Mouse (Mus musculus): Measurements from ENCODE around the gene Gm44511.
"Not testable (repeated sequence)": the region's sequence is repeated elsewhere in the genome, so short reads cannot be mapped to it uniquely, and the experiment has no call there.

Gm44511 gene

DNA sequence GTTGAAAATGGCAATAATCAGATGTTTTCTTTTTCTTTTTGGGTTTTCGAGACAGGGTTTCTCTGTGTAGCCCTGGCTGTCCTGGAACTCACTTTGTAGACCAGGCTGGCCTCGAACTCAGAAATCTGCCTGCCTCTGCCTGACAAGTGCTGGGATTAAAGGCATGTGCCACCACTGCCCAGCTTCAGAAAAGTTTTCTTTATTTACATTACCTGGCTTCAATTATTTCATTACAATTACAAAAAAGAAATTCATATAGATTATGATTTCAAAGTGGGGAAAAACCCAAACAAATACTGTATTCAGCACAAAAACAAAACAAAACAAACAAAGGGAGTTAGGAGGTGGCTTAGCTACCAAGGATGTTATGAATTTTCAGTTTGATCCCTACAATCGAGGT is 14.6 kb upstream of the Gm44511 start:
- DNase-seq (ENCODE audit: low spot score): not testable (repeated sequence)

DNA sequence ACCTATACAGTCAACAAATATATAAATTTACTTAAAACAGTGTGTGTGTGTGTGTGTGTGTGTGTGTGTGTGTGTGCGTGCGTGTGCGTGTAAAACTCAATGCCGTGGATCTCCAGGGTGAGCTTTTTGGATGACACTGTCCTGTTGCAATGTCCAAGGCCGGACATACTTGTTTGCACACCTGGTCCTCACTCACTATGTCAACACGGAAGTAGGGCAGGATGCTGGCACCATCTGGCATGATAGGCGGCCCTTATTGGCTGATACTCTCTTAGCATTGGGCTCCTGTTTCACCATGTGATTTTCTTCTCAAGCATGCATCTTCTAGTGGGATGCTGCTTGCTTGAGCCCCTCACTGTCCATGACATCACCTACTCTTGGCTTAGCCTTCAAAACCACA is 13.8 kb upstream of the Gm44511 start:
- DNase-seq (ENCODE audit: low spot score): no peak

DNA sequence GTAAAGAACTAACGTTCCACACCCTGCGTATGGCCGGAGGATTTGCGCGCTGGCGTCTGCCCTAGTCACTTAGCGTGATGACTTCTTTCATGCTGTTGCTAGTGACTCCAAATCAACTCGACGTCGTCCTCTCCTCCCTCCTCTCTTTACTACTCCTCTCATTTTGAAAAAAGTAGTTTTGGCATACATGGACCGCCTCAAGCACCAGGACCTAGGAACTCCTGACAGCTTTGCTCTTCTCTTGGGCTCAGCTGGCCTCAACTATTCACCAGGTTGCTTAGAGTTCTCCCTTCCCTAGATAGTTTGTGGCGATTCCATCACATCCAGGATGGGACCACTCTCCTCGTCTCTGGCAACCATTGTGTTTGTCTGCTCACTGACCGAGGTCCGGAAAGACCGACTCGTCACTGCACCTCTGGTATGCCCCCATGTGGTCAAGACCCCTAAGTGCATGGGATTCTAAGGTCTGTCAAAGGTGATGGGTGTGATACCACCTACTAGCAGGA is 13.2 kb upstream of the Gm44511 start:
- DNase-seq (ENCODE audit: low spot score): peak; percentile 62

DNA sequence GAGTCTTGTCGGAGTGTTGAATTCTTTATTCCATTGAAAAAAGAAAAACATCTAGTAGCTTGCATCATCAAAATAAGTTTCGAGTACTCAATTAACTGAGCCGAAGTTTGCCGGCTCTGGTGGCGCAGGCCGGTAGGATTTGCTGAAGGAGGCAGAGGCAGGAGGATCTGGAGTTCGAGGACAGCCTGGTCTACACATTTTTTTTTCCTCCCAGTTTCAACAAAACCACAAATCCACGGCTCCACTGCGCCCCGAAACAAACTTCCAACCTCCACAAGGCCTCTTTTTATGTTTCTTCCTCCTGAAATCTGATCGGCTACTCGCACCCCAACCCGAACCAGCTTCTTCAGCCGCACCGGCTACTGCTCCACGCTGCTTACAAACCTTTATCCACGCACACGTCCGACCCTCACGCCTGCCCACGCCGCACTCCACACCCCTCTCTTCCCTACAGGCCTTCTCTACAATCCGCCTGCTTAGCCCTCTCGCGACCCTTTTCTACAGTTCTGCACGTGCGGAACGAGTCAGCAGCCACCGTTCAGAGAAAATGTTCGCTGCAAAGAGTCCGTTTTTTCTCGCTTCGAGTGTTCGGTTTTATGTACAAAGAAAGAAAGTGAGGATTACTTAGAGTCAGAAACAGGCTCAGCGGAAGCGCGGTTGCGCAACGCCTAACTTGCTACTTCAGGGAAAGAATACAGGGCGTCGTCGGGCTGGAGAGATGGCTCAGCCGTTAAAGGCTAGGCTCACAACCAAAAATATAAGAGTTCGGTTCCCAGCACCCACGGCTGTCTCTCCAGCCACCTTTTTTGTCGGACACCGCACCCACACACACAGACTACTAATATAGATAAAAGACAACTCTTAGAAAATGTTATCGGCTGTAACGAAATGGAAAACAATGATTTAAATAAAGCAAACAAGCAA is 12.5 kb upstream of the Gm44511 start:
- peak; percentile 88 for DNase-seq (ENCODE audit: low spot score)

DNA sequence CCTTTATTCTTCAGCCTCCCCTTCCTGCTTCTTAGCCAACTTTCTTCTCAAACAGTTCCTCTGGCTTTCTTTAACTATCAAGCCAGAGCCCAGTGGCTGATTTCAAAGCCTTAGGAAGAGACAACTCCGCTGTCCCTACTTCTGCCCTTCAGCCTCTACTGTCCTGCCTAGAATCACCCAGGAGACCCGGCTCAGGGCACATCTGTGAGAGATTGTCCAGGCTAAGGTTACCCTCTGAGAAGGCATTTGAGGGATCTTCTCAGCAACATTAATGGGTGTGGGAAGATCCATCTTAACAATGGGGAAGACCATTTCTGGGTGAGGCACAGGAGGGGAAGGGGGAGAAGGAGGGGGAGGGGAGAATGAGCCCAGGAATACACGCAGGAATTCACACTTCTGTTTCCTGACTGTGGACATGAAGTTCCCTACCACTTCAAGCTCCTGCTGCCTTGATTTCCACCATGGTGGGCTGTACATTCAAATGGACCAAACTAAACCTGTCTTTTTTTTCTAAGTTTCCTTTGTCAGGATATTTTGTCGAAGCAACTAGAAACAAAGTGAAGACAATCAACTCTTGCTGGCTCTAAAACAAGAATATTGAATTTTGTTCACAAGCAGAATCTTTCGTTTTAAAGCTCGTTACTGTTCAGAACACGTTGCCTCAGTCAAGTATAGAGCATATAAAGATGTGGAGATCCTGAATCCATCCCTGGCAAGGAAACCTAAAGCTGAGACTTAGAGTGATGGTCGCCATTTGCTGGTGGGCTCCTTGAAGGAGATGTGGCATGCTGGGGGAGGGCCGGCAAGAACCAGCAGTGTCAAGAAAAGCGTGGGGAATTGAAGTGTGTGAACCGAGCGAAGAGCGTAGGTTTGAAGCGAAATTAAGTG is 11.6 kb upstream of the Gm44511 start:
- no peak for DNase-seq (ENCODE audit: low spot score)

DNA sequence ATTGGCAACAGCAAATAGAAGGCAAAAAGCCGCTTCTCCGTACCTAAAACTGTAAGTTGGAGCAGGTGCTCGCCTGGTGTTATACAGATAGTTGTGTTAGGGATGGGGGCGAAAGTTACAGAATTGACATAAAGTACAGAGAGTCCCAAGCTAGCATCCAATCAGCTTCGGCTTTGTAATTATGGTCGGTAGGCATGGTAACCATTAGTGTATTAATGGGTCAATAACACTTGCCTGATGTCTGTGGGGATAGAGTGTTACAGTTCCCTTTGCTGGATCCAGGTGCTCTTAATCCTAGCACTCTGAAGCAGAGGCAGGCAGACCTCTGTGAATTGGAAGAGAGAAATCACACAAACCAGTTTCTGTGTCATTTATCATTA is 10.8 kb upstream of the Gm44511 start:
- DNase-seq (ENCODE audit: low spot score): no peak

DNA sequence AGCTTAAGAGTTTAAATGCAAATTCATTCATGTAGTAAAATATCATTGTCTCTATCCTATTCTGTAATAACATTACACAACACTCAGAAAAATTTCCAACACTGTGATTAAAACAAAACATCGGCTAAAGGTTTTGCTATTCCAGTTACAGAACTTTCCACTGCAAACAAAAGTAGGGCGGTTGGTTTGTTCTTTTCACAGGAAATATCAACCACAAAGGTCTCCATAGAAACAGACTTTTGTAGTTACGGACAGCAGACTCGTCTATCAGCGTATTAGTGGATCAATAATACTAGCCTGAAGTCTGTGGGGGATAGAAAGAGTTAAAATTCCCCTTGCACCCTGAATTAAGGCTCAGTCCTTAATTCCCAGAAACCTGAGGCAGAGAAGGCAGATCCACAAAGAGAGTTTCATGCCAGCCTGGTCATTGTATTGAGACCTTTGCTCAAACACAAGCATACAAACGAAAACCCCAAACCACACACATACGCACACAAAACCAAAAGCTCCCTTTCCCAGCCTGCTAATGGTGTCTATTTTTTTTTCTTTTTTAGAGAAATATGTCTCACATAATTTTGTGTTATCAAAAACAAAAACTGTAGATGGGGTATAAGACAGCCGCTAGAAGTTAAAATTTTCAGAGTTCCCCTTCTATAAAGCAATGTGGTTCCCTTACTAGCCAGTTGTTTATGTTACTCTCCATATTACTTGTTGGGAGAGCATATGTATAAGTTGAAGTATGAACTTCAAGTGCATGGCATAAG is 10.3 kb upstream of the Gm44511 start:
- no peak for DNase-seq (ENCODE audit: low spot score)

DNA sequence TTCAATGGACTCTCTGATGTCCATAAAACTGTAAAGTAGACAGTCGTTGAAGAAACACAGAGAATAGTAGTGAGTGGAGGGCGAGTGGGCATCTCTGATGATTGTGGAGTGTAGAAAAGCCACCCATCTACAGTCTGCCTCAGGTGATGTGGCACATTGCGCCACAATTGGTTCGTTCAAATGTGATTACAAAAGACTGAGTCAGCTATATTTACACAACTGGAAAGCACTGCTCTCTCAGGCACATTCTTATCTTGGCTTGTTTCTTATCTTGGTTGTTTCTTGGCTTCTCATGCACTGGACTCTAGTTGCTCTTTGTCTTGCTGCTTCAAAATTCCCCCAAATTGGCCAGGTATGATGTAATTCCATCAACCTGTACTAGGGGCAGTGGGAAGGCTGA is 9.5 kb upstream of the Gm44511 start:
- no peak for DNase-seq (ENCODE audit: low spot score)

DNA sequence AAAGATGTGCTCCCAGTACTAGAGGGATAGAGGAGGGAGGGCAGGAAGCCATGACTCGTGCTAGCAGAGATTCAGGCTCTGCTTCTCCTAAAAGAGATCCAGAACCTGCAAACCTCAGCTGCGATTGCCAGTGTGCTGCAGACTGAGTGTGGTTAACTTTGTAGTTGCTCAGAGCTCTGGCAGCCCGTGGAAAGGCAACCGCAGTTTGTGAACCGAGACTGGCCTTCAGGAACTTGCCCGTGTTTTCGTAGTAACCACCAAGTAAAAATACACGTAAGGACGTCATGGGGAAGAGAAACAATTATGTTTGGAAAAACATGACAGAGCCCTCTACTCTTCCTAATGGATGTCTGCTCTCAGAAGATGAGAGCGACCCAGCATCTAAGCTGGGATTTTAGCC is 6.9 kb upstream of the Gm44511 start:
- DNase-seq (ENCODE audit: low spot score): no peak

DNA sequence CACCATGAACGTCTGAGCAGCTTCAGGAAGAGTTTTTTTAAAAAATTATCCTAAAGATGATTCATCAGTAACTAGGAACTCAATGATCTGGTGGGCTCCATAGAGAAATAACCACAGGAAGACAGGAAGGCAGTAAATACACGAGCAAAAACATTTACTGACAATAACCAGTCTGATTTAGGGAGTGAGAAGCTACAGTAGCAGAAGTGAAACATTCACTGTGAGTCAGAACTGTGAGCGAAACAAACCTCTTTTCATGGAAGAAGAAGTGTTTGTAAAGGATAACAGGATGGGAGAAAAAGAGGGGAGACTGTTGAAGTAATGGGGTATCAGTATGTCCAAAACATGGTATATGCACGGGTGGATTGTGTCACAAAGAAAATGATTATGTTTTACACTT is 3.7 kb upstream of the Gm44511 start:
- no peak for DNase-seq (ENCODE audit: low spot score)

DNA sequence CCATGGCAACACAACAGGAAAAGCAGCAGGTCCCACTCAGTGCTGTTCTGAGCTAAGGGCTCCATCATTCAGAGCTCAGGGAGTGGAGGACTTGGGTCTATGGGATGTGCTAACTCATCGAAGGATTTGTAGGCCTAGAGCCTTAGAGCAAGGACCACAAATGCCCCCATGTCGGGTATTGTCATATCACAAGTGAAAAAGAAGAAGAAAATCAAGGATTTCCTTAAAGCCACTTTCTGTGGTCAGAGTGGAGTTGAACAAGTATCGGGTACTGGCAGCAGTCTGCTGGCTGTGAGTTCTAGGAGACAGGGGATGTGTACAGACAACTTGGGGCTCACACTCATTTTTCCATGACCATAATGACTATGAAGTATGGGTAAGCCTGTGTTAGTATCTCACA is 666 bp upstream of the Gm44511 start:
- no peak for DNase-seq (ENCODE audit: low spot score)

DNA sequence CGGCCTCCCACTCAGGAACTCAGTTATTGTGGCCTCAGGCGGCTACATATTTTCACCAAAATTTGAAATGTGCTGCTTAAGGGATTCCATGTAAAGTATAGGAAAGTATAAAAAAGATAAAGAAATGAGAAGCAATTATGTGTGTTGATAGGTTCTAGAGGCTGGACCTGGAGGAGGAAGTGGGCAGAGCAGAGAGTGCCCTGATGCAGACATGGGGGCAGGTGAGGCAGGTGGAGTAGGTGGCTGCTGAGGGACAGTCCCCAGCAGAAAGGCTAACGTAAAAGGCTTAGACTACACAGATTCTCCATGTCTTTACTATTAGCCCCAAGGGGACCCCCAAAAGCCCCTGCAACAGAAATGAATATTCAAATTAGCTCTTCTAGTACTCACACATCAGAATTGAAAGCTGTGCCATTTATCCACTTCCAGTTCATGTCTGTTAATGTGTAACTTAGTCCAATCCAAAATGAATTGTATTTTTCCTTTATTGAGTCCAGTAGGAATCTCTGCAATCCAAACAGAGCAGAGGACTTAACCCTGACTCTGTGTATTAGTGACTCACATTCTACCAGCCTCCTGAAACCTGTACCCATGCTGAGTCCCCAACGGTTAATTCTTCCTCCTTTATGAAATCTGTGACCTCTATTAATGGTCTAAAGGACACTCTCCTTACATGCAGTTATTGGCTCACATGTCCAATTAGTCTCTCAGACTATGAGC is 7.9 kb downstream of the Gm44511 start:
- no peak for DNase-seq (ENCODE audit: low spot score)

DNA sequence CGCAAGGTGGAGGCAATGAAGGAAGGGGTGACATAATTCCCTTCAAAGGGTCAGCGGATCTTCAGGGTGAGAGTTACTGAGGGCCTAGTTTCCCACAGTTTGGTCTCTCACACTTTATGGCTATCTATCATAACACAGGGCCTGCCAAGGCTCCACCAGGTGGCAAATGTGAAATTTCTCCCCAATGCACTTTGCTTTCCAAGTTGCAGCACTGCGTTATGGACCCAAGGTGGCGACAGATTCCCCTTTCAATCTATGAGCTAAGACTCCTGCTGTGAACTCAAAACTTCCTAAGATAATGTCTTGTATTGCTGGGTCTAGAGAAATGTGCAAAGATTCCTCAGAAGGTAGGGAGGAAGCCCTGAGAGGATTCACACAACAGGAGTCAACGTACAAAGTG is 17.6 kb downstream of the Gm44511 start:
- DNase-seq (ENCODE audit: low spot score): no peak

DNA sequence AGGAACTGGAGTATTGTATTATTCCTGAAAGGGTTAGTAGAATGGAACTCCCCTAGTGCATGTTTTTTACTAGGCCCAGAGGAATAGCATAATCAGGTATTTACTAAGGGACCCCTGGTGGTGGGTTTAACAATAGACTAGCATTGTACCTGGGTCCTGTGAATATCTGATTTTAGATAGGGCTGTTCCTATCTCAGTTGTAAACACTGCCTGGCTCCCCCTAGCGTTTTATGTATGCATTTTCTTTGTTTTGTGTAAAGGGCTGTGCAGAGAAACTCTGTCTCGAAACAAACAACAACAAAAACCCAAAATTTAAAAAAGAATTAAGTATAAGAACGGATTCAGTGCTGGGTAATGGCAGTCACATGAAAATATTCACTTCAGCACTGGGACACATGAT is 19.1 kb downstream of the Gm44511 start:
- DNase-seq (ENCODE audit: low spot score): no peak

DNA sequence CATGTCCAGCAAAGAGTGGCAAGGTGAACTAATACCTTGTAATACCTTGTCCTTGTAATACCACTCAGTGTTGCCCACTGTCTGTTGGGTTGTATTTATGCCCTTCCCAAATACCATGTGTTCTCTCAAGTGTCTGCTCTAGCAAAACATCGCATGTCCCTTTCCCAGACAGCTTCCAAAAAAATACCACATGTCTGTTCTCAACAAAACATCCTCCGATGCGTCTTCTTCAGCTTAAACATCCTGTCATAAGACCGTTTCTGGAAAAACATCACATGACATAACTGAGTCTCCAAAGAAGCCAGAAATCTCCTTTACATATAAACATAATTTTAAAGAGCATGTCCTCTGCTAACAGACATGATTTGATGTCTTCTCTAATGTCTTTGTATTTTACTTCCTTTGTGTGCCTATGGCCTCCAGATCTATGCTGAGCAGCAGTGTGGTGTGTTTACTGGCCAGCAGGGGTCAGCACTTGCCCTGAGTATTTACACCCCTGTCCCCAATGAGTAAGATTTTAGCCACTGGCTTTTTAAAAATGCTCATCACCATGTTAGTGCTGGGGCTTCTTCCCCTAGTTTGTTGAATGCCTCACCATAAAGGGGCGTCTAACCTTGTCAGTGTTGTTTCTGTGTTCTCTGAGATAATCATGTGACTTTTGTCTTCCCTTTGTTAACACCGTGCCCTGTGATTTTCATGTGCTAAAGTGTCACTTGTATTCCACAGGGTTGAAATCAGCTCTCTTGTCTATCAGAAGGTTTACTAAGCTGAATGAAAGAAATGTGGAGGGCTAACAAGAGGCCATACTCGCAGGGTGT is 21.1 kb downstream of the Gm44511 start:
- DNase-seq (ENCODE audit: low spot score): not testable (repeated sequence)

DNA sequence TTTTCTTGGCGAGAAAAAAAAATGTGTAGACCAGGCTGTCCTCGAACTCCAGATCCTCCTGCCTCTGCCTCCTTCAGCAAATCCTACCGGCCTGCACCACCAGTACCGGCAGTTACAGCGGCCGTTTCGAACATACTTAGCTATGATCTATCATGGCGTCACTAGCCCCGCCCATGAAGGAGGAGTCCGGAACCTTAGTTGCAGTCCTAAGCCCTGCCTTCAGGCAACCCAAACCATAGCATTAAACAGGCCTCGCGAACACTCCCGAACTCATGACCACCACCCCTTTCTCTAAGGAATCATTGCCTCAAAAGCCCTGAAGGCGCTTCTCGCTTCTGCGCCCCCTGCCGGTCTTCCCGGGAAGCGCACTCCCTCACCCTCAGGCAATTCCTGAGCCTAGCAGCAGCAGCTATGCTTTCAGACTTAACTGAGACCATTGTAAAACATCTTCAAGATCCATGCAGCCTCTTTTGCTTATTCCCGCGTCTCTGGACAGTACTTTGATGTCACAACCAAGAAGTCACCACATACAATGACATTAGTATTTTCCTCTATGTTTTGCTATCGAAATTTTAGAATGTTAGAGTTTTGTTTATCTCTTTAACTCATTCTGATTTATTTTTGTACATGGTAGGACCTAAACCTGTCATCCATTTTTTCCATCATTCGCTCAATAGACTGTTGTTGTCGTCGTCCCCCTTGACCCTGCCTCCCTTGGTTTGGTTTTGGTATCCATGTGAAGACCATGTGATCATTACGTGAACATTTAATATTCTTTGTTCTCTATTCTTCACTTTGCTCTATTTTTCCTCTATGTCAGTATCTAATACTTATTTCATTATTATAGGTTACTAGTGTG is 22.9 kb downstream of the Gm44511 start:
- DNase-seq (ENCODE audit: low spot score): peak; percentile 82

DNA sequence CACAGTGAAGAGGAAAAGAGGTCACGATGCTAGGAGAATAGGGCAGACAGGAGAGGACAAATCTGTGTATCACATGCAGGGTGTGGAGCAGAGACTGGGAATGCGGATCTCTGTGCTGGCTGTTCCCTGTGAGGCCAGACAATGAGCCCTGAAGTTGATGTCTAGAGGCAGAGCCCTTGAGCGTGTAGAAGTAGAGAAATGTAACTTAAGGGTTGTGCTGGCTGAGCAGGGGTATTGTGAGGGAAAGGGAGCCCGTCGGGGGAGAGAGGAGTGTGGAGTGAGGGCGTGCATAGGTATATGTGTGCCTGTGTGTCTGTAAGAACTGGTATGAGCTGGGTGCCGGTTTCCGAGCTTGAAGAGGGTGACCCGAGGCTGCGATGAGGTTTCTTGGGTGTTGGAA is 23.6 kb downstream of the Gm44511 start:
- DNase-seq (ENCODE audit: low spot score): no peak

DNA sequence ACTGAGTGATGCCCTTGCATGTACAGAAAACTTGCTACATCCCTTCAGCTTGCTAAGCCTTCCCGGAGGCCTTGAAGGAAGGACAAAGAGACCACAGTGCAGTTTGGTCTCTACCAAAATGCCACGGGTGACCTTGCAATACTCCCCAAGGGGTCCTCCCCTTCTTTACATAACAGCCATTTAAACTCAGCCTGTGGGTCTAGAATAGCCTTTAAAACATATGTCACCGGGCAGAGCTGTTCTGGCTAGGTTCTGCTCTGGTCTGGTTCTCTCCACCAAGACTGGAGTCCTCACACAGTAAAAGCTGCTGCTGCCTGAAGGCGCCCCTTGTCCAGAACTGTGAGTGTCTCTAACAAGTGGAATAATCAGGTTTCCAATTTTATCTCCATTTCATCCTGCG is 25.4 kb downstream of the Gm44511 start:
- DNase-seq (ENCODE audit: low spot score): not testable (repeated sequence)

DNA sequence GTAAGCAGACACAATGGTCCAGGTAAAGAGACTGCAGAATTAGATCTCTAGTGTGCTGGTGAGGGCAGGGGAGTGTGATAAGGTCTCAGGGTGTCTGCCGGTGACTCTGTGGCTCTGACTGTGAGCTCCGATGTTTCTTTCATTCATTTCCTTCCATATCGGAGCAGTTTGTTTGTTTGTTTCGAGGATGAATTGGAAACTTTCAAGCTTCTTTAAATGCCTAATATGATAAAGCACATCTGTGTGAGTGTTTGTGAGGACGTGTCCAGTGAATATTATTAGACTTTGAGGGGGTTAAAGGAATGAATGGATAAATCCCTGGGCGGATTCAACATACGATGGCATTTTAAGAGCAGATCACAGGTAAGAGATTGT is 26.2 kb downstream of the Gm44511 start:
- no peak for DNase-seq (ENCODE audit: low spot score)

Measured in adipocyte (in vitro differentiated cells).